Mouse (Mus musculus) heart, embryonic 16.5 days (tissue): ENCODE data around the gene Apom. TPM values are rescaled to one million over a fixed set of nuclear protein-coding genes. Genes with fewer than 3 reads are reported as not detected.
"Not testable (repeated sequence)": the region's sequence is repeated elsewhere in the genome, so short reads cannot be mapped to it uniquely, and the experiment has no call there.

ENCODE experiments used
- ATAC-seq: fragments of 200-750 bp; cut with Nextera tagmentation; replicated peaks from 2 replicates; pipeline ENCODE4 v1.8.0; 2017; ENCODE audit warnings: moderate number of reproducible peaks; ENCODE audit not compliant: insufficient read depth, low FRiP score; ENCODE audit errors: extremely low read depth
- H3K27ac ChIP-seq: fragments of 300-500 bp; sonication (generic); 2 replicates; pipeline ENCODE4 v1.5.1; 2014; ENCODE audit warnings: mild to moderate bottlenecking, low read length, control low read depth, moderate library complexity
- H3K27me3 ChIP-seq: fragments of 300-500 bp; sonication (generic); 2 replicates; pipeline ENCODE4 v1.6.1; 2014; ENCODE audit warnings: low read length, mixed read lengths; ENCODE audit not compliant: control insufficient read depth, insufficient read depth
- H3K36me3 ChIP-seq: fragments of 300-500 bp; sonication (generic); 2 replicates; pipeline ENCODE4 v1.6.1; 2014; ENCODE audit not compliant: control insufficient read depth, insufficient read depth
- H3K4me1 ChIP-seq: fragments of 300-500 bp; sonication (generic); 2 replicates; pipeline ENCODE4 v1.6.1; 2014; ENCODE audit warnings: low read length, mixed read lengths; ENCODE audit not compliant: control insufficient read depth, insufficient read depth
- H3K4me2 ChIP-seq: fragments of 300-500 bp; sonication (generic); 2 replicates; pipeline ENCODE4 v1.6.1; 2014; ENCODE audit warnings: low read depth, mild to moderate bottlenecking, control low read depth, low read length
- H3K4me3 ChIP-seq: fragments of 300-500 bp; sonication (generic); 2 replicates; pipeline ENCODE4 v1.5.1; 2014; ENCODE audit warnings: mild to moderate bottlenecking, control low read depth, low read length
- H3K9ac ChIP-seq: fragments of 300-500 bp; sonication (generic); 2 replicates; pipeline ENCODE4 v1.6.1; 2014; ENCODE audit warnings: low read length, control low read depth
- H3K9me3 ChIP-seq: fragments of 300-500 bp; sonication (generic); replicated peaks from 2 replicates; pipeline ENCODE4 v1.6.1; 2016; ENCODE audit warnings: low read length; ENCODE audit not compliant: control insufficient read depth
- WGBS: fragments of 180-500 bp; shearing (Covaris S2); extraction: QIAGEN DNeasy Blood & Tissue Kit; methylation state at CpG from one replicate; pipeline ENCODE4 v1.1.7; 2014; 5-methylcytosine and 5-hydroxymethylcytosine counted together
- polyA plus RNA-seq: library from polyadenylated mRNA; unstranded; fragments of >200 nt; fragmentation: Nextera tagmentation; extraction: Ambion mirVana; gene quantifications from 2 replicates; pipeline ENCODE4 v1.2.1, GENCODE M21; 2015

Gene Apom
- polyA plus RNA-seq, 1 experiment from 2014 or later, result 0.60 TPM

DNA sequence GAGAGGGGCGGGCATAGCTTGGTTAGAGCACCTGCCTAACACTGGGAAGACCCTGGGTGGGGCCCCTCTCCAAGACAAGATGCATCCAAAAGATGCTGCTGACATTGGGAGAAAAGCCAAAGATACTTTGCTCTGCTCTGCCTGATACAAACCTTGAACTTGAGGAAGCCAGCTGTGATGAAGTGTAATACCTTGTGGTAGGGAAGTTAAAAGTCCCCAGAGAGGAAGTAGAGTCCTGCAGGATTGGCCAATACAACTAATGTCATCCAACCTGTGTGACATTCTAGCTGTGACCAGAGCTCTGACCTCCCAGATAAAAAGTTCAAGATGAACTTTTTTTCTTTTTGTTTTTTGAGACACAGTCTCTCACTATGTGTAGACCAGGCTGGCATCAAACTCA is 6.8 kb downstream of the Apom start:
- no peaks in the 10 kb centered on the region for H3K9me3 ChIP-seq
- no peak for ATAC-seq
- no peaks in the 10 kb centered on the region for H3K36me3 ChIP-seq
- 85% methylated on average over 1 of the region's 1 CpGs for WGBS
- H3K4me2 ChIP-seq, result no peak overlapping the region
- H3K27me3 ChIP-seq, result no peaks in the 10 kb centered on the region
- no peak overlapping the region for H3K27ac ChIP-seq
- no peak overlapping the region for H3K9ac ChIP-seq
- H3K4me3 ChIP-seq, result no peak overlapping the region
- peaks cover 25% of the 10 kb centered on the region for H3K4me1 ChIP-seq

DNA sequence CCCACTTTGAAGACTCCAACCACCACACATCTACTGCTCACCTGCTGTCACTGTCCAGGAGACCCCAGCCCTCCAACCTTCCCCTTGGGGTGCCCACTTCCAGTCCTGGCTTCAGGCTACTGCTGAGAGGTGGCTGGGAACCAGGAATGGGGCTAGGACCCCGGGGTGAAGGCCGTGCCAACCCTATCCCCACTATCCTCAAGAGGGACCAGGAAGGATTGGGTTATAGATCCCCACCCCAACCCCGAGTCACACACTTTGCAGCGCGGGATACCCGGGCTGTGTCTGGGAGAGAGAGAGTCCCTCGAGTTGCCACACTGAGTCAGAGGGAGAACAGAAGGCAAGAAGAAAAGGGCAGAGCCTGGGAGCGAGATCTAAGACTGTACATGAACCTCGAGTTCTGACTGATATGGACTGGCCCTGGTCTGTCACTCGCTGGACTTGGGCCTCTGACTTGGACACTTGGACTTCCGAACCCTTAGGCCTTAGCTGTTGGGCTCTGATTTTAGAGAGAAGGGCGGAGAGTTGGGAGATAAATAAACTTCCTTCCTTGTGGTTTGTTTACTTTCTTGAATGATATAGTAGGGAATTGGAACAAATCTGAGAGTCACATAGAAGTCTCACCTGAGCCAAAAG is 7.5 kb downstream of the Apom start:
- ATAC-seq, H3K9ac ChIP-seq, H3K4me2 ChIP-seq, H3K27ac ChIP-seq, H3K27me3 ChIP-seq, H3K9me3 ChIP-seq, H3K36me3 ChIP-seq, H3K4me3 ChIP-seq: not testable (repeated sequence)
- peaks cover 31% of the 10 kb centered on the region for H3K4me1 ChIP-seq
- WGBS, result 89% methylated on average over 12 of the region's 12 CpGs

DNA sequence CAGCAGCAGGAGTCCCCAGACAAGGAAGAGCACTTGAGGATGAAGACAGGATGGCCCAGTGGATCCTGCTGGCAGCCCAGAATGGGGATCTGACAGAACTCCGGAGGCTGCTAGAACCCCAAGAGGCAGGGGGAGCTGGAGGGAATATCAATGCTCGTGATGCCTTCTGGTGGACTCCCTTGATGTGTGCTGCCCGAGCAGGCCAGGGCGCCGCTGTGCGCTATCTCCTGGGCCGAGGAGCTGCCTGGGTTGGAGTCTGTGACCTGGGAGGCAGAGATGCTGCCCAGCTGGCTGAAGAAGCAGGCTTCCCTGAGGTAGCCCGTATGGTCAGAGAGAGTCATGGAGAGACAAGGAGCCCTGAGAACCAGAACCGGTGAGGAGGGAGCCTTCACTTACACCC is 8.6 kb downstream of the Apom start:
- not testable (repeated sequence) for ATAC-seq, H3K27ac ChIP-seq, H3K4me3 ChIP-seq, H3K9ac ChIP-seq, H3K9me3 ChIP-seq, H3K27me3 ChIP-seq, H3K4me2 ChIP-seq
- 85% methylated on average over 9 of the region's 9 CpGs for whole genome bisulfite sequencing
- Histone ChIP-seq H3K4me1 (peaks cover 31% of the 10 kb centered on the region), H3K36me3 (peaks cover 11% of the 10 kb centered on the region)

DNA sequence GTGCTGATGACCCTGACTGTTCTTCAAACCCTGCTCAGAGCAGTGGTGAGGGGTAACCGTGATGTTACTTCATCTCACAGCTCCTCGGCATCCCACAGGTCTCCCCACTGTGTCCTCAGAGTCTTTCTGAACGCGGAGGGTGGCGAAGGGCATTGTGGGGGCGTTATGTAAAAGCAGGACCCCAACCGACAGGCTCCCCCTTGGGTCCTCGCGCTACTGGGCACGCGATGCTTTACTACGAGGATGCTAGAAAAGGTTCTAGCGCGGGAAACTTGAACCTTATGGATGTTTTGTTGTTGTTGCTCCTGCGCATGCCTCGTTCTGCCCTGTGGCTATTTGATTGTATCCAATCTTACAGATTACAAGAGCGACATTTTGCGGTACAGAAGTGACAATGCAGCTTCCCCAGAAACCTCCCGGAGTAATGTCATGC is 10.0 kb downstream of the Apom start, which contains the start of gene Csnk2b:
Gene Csnk2b (minus strand): TSS at position 183 of the 433 bp plus-strand sequence.
- Histone ChIP-seq H3K4me1 (peaks cover 20% of the 10 kb centered on the region), H3K27me3 (no peaks in the 10 kb centered on the region)

DNA sequence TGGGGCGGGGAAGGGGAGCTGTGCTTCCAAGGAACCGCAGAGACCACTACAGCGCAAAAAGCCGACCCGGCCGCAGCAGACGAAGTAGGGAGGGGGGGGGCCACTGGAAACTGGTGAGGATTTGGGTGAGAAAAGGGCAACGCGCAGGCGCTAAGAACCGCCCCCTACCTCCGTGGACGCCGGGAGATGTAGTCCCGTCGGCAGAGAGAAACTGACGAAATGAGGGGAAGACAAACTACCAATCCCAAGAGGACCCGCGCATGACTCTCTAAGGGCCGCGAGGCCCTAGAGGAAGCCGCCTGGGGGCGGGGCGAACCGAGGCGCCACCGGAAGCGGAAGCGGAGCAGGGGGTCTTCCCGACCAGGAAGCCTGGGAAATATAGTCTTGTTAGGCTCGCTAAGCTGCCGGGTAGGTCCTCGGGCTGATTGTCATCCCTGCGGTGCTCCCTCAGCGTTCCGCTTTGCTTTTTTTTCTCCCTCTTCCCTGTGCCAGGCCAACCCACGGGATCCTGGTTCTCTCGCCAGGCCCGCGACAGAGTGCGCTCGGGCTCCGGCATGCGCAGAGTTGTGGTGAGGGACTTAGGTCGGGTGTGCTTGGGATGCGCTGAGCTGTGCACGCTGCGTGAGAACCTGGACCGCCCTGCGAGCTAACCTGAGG is 10.6 kb downstream of the Apom start, which contains the start of gene Gpank1:
Gene Gpank1 (plus strand): TSS at position 313 of the 657 bp plus-strand sequence.
- peak within 1 kb of the TSS; percentile 78 for H3K4me3 ChIP-seq
- H3K36me3 ChIP-seq, result peaks cover 26% of the 10 kb centered on the region
- H3K4me1 ChIP-seq, result peaks cover 19% of the 10 kb centered on the region
- no peaks in the 10 kb centered on the region for H3K27me3 ChIP-seq
- under 1% methylated on average over 50 of the region's 50 CpGs for WGBS
- ATAC-seq, result peak; percentile 96
- no peaks in the 10 kb centered on the region for H3K9me3 ChIP-seq
- H3K9ac ChIP-seq, result peak within 1 kb of the TSS; percentile 88
- peak within 1 kb of the TSS; percentile 88 for H3K4me2 ChIP-seq
- peak within 1 kb of the TSS; percentile 92 for H3K27ac ChIP-seq

More for the DNA sequence above, 10.0 kb downstream of the Apom start, which contains the start of gene Csnk2b:
- no peak; the same call in 1 of the 2 replicates for ATAC-seq
- Histone ChIP-seq H3K9me3 (no peaks in the 10 kb centered on the region), H3K9ac (peak within 1 kb of the TSS; percentile 88), H3K27ac (peak within 1 kb of the TSS; percentile 92), H3K4me3 (peak within 1 kb of the TSS; percentile 78), H3K36me3 (peaks cover 22% of the 10 kb centered on the region), H3K4me2 (peak within 1 kb of the TSS; percentile 88)
- 0% methylated on average over 19 of the region's 19 CpGs for WGBS

GRCm38 (mm10) chr17:35120745-35121142 is 11.1 kb downstream of the Apom start:
- H3K27ac ChIP-seq, result peak overlapping the region; percentile 72
- H3K4me2 ChIP-seq, result peak overlapping the region; percentile 88
- H3K27me3 ChIP-seq, result no peaks in the 10 kb centered on the region
- WGBS, result under 1% methylated on average over 33 of the region's 33 CpGs
- H3K4me1 ChIP-seq, result peaks cover 18% of the 10 kb centered on the region
- peak overlapping the region; percentile 78 for H3K9ac ChIP-seq
- ATAC-seq, result 0 out of 2 replicates have a peak, but pooled peaks have one; percentile 4
- H3K4me3 ChIP-seq, result peak overlapping the region; percentile 78
- H3K36me3 ChIP-seq, result peaks cover 31% of the 10 kb centered on the region
- no peaks in the 10 kb centered on the region for H3K9me3 ChIP-seq

- Histone ChIP-seq H3K4me3 (no peak within 1 kb of the TSS), H3K4me1 (peaks cover 8% of the 10 kb centered on the region), H3K4me2 (no peak within 1 kb of the TSS), H3K27me3 (no peaks in the 10 kb centered on the region), H3K9me3 (no peaks in the 10 kb centered on the region), H3K27ac (no peak within 1 kb of the TSS), H3K36me3 (peaks cover 33% of the 10 kb centered on the region), H3K9ac (no peak within 1 kb of the TSS)
- no peak for ATAC-seq
- 85% methylated on average over 8 of the region's 8 CpGs for WGBS
Measured at GRCm38 (mm10) chr17:35115046-35116019, 16.5 kb downstream of the Apom start, which contains the start of gene Ly6g5b. Gene Ly6g5b, minus strand, starts transcription at chr17:35115428.

- H3K4me2 ChIP-seq, result peak overlapping the region; percentile 22
- 68% methylated on average over 9 of the region's 9 CpGs for WGBS
Measured at GRCm38 (mm10) chr17:35111774-35112173, 20.1 kb downstream of the Apom start.

More at GRCm38 (mm10) chr17:35111774-35112173, 20.1 kb downstream of the Apom start:
- Histone ChIP-seq H3K9ac (no peak overlapping the region), H3K9me3 (no peaks in the 10 kb centered on the region), H3K27me3 (no peaks in the 10 kb centered on the region), H3K4me1 (no peaks in the 10 kb centered on the region), H3K36me3 (peaks cover 11% of the 10 kb centered on the region), H3K4me3 (no peak overlapping the region), H3K27ac (peak overlapping the region; percentile 48; the same call in 1 of the 2 replicates)
- peak; percentile 24; the same call in 1 of the 2 replicates for ATAC-seq
